Comparison of ENCODE assay signal across 8 mouse cellular contexts in genomic region chr7:145102216-145102615, GRCm38 (mm10).
DNase-seq lines count a peak whose midpoint lies in the region; ATAC-seq lines count a peak whose summit lies in the region.

No protein-coding gene starts in this region.

- H3K27ac ChIP-seq in limb, embryonic 13.5 days = 0 out of 2 replicates have a peak overlapping the region, but pooled peaks have one; percentile 11

- ATAC-seq in limb, embryonic 13.5 days (ENCODE audit: low FRiP score, low read depth) = peak; percentile 48
- ATAC-seq in cerebellum, adult (ENCODE audit: insufficient number of reproducible peaks, low FRiP score, low TSS enrichment) = no peak
- no peak for ATAC-seq in erythroblast, adult 5-6 weeks (replicated peaks; ENCODE audit: low FRiP score, poor library complexity, severe bottlenecking)

- WGBS in limb, embryonic 13.5 days = 51% methylated on average over 6 of the region's 6 CpGs

- peaks cover 14% of the 10 kb centered on the region for H3K4me1 ChIP-seq in limb, embryonic 13.5 days

- no peaks in the 10 kb centered on the region for H3K27me3 ChIP-seq in limb, embryonic 13.5 days

- no peak overlapping the region for H3K4me3 ChIP-seq in limb, embryonic 13.5 days

- DNase-seq in layer of hippocampus, adult 8-10 months (ENCODE audit: low spot score in 2 of 2) = peak; percentile 28 to 31
- no peak for DNase-seq in layer of hippocampus, postnatal 25 days (ENCODE audit: extremely low spot score in 1 of 2, low spot score in 1 of 2)
- DNase-seq in frontal cortex, postnatal 14 days (ENCODE audit: low spot score in 2 of 2) = peak; percentile 26 to 59
- DNase-seq in heart, postnatal 25 days (ENCODE audit: low spot score) = peak; percentile 64
- no peak for DNase-seq in ovary, postnatal 36 days (ENCODE audit: low spot score)

- peak overlapping the region; percentile 25; the same call in 1 of the 2 replicates for H3K9ac ChIP-seq in limb, embryonic 13.5 days

- no peaks in the 10 kb centered on the region for H3K9me3 ChIP-seq in limb, embryonic 13.5 days

- H3K36me3 ChIP-seq in limb, embryonic 13.5 days = no peaks in the 10 kb centered on the region

- no peak overlapping the region for H3K4me2 ChIP-seq in limb, embryonic 13.5 days (replicated peaks)

- intact Hi-C loops in heart, postnatal 25 days (cut with DNase I) = no loop called here

Comparison
In these comparisons a context has a peak if more than half of its experiments do, and no peak if none do; other contexts are left out.
1. DNase-seq: peak in layer of hippocampus, adult 8-10 months (2 of 2), frontal cortex, postnatal 14 days (2 of 2) and heart, postnatal 25 days (single experiment); none in layer of hippocampus, postnatal 25 days (0 of 2) and ovary, postnatal 36 days (single experiment).